Mouse (Mus musculus): ENCODE results near the gene Kif18b. TPM values are rescaled to one million over a fixed set of nuclear protein-coding genes. Genes with fewer than 3 reads are reported as not detected.

The Kif18b gene
- total RNA-seq, 2 experiments from 2014 or later, result 2.1 to 3.3 TPM

- DNase-seq, result no peak
- intact Hi-C loops (cut with DNase I), result no loop called here
Measured at GRCm38 (mm10) chr11:102884616-102885219, 40.2 kb downstream of the Kif18b start, which contains the start of gene Fam187a. Gene Fam187a, plus strand, starts transcription at chr11:102885169.

- no peak for DNase-seq
- intact Hi-C loops (cut with DNase I), result no loop called here
Measured at GRCm38 (mm10) chr11:102881314-102882198, 43.4 kb downstream of the Kif18b start.

- intact Hi-C loops (cut with DNase I), result no loop called here
- DNase-seq, result peak; percentile 91 to 95
Measured at GRCm38 (mm10) chr11:102880585-102881313, 44.2 kb downstream of the Kif18b start, which contains the start of the genes Eftud2 and Ccdc103. Gene Eftud2, minus strand, starts transcription at chr11:102880985. Gene Ccdc103, plus strand, starts transcription at chr11:102881204.

GRCm38 (mm10) chr11:102879558-102879957, 45.4 kb downstream of the Kif18b start:
- no peak for DNase-seq
- intact Hi-C loops (cut with DNase I), result no loop called here

GRCm38 (mm10) chr11:102874801-102875334, 50.1 kb downstream of the Kif18b start:
- intact Hi-C loops (cut with DNase I), result no loop called here
- DNase-seq, result no peak

GRCm38 (mm10) chr11:102864272-102864671, 60.7 kb downstream of the Kif18b start:
- intact Hi-C loops (cut with DNase I), result loop anchor here (1.0 kb wide), 1 partner anchor 90 kb away; no protein-coding TSS in a partner anchor
- DNase-seq, result peak; percentile 71 to 82

GRCm38 (mm10) chr11:102859933-102860332, 65.0 kb downstream of the Kif18b start:
- intact Hi-C loops (cut with DNase I), result no loop called here
- no peak for DNase-seq

GRCm38 (mm10) chr11:102858951-102859350, 66.0 kb downstream of the Kif18b start:
- intact Hi-C loops (cut with DNase I), result no loop called here
- DNase-seq, result no peak

- no peak for DNase-seq
- intact Hi-C loops (cut with DNase I), result no loop called here
Measured at GRCm38 (mm10) chr11:102855941-102856340, 69.0 kb downstream of the Kif18b start.

Other genes with a start within 250 kb of the Kif18b start
- gene Ccdc43, start 227.3 kb downstream of the Kif18b start, total RNA-seq (2021), result 10 to 100 TPM; 16.0 to 18.5 TPM
- 1 to 10 TPM; 4.0 to 4.4 TPM for gene Adam11, start 163.7 kb downstream of the Kif18b start, total RNA-seq (2021)
- gene Gjc1, start 105.4 kb downstream of the Kif18b start, total RNA-seq (2021), result 10 to 100 TPM; 37.7 to 42.6 TPM
- 10 to 100 TPM; 20.4 to 25.4 TPM for gene Higd1b, start 89.3 kb downstream of the Kif18b start, total RNA-seq (2021)
- gene Eftud2, start 44.1 kb downstream of the Kif18b start, total RNA-seq (2021), result 10 to 100 TPM; 39.2 to 40.5 TPM
- under 1 TPM; 0.14 to 0.22 TPM for gene Ccdc103, start 43.9 kb downstream of the Kif18b start, total RNA-seq (2021)
- not detected for gene Fam187a, start 40.0 kb downstream of the Kif18b start, total RNA-seq (2021)
- under 1 TPM; 0.15 to 0.36 TPM for gene Gfap, start 24.2 kb downstream of the Kif18b start, total RNA-seq (2021)
- under 1 TPM; 0.19 to 0.20 TPM for gene C1ql1, start 21.6 kb upstream of the Kif18b start, total RNA-seq (2021)
- gene Nmt1, start 103.1 kb upstream of the Kif18b start, total RNA-seq (2021), result 10 to 100 TPM; 61.0 to 62.1 TPM
- gene Dcakd, start 103.2 kb upstream of the Kif18b start, total RNA-seq (2021), result 10 to 100 TPM; 68.5 to 71.1 TPM
- gene Plcd3, start 176.5 kb upstream of the Kif18b start, total RNA-seq (2021), result 10 to 100 TPM; 19.4 to 20.9 TPM
- 10 to 100 TPM; 30.5 to 34.5 TPM for gene Acbd4, start 176.6 kb upstream of the Kif18b start, total RNA-seq (2021)
- 10 to 100 TPM; 18.5 to 20.4 TPM for gene Hexim1, start 191.1 kb upstream of the Kif18b start, total RNA-seq (2021)
- 1 to 10 TPM; 1.8 to 3.3 TPM for gene Hexim2, start 207.3 kb upstream of the Kif18b start, total RNA-seq (2021)
- 10 to 100 TPM; 16.8 to 21.6 TPM for gene Fmnl1, start 246.0 kb upstream of the Kif18b start, total RNA-seq (2021)